Mouse (Mus musculus): ENCODE data around the gene Sdc4. TPM values are rescaled to one million over a fixed set of nuclear protein-coding genes. Genes with fewer than 3 reads are reported as not detected.

Sdc4 gene
- polyA plus RNA-seq, 2 experiments from 2014 or later, result 69.7 to 93.7 TPM

DNA sequence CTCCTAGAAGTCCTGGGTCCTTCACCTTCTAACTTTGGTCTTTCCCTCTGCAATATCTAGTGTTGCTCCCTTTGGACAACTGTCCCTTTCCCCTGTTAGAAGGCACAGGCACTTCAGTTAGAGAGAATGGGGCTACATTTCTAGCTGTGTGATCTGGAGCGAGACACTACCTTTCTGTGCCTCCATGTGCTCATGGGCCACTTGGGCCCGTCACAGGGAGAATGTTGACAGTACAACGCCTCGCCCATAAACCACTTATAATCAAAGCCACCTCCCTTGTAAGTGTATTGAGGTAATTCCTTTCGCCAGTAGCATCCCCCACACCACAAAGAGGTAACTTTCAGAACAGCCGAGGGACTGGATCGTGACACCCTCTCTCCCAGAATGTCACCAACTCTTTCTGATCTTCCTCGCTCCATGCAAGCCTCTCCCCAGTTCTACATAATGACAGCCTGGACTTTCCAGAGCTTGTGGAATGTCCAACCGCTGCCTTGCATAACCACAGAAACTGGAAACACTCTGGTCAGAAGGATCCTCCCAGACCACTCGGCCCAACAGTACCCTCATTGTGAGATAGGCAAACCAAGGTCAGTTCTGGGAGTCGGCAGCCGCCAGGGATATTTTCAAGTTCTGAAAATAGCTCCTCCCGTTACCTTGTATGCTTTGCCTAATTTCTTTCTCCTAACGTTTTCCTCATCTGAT, 5.8 kb upstream of the Sdc4 start:
- ATAC-seq, result no peak

DNA sequence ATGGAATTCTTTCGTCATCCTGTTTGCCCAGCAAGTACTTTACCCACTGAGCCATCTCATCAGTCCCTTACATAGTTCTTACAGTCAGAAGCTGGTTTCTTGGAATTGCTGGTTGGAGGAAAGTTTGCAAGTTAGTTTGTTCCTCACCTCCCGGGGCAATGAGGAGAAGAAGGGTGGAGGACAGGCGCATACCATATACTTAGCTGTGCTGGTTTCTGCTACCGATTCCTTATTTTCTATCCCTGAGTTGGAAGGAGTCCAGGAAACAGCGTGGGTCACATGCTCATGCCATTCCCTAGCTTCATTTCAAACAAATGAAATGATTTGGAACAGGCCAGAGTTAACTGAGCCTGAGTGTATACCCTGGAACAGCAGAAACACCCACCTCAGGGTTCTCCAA, 5.2 kb upstream of the Sdc4 start:
- ATAC-seq, result no peak

DNA sequence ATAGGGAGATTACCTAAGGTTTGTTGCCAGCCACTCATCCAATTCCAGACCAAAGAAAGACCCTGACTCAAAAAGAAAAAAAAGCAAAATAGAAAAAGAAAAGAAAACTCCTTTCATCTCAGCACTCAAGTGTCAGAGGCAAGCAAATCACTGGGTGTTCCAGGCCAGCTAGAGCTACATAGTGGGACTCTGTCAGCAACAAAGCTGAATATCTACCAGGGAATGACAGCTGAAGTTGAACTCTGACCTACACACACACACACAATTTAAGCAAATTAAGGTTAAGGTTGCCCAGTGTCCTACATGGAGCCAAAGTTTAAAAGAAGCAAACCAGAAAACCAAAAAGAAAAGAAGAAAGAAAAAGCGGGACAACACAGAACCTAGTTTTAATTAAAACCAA, 4.5 kb upstream of the Sdc4 start:
- ATAC-seq, result no peak

DNA sequence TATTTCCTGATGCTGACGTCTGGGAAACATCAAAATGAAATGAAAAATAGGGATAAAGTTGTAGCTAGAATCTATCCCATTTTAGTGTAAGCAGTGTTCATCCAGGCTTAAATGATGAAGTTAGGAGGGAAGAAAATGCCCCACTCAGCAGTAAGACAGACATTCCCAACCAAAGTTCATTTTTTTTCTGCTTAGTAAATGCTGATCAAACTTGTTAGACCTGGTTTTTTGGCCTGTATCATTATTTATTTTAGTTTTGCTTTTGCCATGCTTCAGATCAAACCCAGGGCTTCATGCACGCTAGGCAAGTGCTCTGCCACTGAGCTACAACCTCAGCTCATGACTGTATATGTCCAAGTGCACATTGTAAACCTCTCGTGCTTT, 2.4 kb upstream of the Sdc4 start:
- ATAC-seq, result no peak

DNA sequence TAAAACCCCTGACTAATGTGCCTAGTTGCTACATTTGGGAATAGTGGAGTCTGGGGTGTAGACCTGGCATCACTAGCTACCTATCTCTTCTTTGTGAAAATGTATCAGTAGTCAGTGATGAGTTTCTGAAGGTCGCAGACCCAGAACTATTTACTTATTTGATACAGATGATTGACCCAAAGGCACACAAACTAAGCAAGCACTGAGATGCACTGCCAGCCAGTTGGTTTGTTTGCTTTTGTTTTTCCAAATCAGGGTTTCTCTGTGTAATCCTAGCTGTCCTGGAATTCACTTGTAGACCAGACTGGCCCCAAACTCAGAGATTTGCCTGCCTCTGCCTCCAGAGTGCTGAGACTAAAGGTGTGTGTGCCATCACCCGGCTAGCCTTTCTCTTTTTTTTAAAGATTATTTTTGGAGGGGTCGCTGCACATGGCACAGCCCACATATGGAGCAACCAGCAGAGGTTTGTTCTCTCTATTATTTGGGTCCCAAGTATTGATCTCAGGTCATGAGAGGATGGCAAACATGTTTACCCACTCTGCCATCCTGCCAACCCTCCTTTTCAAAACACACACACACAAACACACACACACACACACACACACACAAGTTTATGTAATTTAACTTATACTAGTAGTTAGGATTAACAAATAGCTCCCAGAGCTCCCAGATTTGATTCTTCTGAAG, 1.9 kb upstream of the Sdc4 start:
- no peak for ATAC-seq

DNA sequence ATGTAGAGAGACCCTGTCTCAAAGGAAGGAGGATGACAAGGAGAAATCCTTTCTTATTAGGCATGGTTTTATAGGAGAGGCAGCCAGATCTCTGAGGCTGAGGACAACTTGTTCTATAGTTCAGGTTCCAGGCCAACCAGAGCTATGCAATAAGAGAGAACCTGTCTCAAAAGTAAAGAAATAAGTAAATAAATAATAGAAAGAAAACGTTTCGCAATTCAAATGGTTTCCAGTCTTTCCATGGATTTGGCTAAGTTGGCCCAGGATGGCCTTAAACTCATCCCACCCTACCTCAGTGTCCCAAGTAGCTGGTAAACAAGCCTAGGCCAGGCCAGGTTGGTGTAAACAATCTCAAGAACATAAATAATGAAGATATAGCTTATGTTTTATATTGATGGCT, 1.0 kb upstream of the Sdc4 start:
- no peak for ATAC-seq

DNA sequence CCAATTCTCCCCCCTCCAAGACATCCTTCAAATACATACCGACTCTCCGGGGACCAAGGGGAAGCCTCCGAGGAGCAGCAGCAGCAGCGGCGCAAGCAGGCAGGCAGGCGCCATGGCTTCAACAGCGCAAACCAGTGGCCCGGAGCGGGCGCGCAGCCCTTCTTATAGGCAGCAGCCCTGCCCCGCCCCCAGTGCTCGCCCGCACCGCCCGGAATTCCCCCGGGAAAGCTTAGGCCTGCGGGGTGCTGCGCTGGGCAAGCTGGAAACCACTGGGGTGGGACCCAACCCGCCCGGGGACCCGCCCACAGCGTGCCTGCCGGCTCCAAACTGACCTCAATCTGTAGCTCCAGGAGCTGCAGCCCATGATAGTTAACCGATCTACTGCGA, 643 bp downstream of the Sdc4 start:
- ATAC-seq, result peak; percentile 52

DNA sequence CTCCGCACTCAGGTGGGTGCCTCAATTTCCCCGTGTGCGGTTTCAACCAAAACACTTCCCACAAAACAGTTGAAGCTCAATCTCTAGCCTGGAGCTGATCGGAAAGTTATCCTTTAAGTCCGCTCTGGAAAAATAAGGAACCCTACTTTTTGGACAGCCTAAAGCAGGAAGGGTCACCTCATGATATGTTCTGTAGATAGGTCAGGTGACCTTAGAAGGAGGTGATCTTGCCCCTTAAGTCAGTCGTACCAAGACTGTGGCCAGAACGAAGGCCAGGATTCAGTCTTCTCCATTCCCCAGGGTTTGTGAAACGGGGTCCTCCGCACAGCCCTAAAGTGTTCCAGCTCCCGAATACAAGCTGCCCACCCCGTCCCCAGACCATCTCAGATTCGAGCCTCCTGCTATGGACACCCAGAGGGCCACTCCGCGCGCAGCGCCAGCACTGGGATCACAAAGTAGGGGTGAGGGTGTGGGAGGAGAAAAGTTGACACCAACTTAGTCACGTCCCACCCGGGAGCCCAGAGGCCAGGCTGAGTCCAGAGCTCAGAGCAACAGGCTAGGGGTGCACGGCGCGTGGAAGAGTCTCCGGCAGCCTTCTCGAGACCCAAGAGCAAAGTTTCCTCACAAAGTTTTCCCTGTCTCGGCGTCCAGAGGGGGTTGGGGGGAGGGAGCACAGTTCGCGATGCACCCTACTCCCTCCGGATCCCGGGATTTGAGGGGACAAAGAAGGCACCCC, 1.2 kb downstream of the Sdc4 start:
- no peak for ATAC-seq

DNA sequence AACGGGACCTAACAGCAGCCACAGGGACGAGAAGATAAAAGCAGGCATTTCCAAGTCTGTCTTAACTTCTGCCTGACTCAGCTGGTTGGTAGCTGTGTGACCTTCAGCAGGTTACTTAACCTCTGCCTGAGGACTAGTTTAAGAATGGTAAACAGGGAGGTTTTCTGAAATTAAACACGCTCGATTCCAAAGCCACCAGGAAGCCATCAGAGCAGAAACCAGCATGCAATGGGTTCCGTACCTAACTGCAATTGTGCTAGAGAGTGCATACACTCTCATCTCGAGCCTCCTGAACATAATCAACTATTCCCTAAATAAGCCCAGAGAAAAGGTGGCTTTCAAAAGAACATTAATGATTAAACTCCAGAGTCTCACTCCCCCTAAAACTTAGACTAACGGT, 2.0 kb downstream of the Sdc4 start:
- peak; percentile 22 for ATAC-seq

DNA sequence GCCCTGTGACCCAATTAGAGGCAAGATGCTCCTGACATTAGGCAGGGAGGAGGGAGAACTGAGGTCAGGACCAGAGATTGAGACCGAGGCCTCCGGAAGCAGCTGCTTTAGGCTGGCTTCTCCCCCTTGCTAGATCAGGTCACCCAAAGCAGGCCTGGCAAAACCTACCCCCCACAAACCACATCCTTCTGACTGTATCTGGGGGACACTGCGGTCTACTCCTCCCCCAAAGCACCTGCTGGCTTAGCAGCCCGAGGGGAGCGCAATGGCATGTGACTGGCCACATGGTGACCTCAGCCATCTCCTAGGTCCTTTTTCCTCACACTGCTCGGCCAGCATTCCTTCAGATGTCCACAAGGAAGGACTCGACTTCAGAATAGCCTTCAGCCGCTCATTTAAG, 2.5 kb downstream of the Sdc4 start:
- peak; percentile 91 for ATAC-seq

DNA sequence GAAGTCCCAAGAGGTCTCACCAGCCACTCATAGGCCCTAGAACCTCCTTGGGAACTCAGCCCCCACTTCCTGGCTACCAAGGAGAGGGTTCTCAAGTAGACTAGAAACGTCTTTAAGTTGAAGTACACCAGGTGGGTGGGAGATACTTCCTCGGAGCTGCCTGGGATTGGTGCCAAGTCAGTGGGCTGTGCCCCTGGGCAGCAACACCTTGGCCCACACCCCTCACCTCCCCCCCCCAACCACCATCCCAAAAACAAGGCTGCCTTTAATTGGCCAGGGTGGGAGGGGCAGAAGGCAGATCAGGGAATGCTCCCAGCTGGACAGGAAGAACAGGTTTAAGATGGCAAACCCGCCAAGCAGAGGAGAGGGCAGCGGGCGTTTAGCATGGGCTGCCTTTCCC, 3.4 kb downstream of the Sdc4 start:
- no peak for ATAC-seq

DNA sequence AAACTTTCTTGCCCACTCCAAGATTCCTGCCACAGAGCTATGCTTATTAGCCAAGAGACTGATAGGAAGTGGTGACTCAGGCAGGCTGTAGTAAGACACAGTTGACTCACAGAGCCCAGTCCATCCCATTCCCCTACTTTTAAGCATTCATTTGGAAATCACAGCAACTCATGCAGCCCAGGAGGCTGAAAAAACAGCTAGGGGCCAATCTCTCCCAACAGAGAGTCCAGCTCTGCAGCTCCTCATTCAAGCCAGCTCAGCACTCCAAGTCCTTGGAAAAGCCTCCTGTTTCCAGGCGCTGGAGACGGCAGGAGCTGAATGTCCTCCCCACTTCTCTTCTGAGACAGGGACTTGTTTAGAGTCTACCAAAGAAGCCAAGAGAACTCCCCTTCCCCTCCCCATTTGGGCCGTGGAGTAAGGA, 4.7 kb downstream of the Sdc4 start:
- ATAC-seq, result no peak

DNA sequence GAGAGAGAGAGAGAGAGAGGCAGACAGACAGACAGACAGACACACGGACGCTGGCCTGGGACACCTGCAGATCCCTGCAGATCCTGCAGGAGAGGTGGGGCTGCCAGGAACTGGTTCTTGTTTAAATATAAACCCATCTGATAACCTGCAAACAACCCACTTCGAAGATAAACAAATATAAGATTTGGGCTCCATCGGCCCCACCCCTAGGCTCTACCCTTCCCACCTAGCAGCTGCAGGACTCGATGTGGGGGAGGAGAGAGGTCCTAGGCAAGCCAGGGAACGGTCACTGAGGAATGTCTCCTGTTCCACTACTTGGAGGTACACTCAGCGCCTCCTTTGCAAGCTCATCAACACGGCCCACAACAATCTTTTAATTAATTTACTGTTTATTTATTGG, 5.4 kb downstream of the Sdc4 start:
- no peak for ATAC-seq

DNA sequence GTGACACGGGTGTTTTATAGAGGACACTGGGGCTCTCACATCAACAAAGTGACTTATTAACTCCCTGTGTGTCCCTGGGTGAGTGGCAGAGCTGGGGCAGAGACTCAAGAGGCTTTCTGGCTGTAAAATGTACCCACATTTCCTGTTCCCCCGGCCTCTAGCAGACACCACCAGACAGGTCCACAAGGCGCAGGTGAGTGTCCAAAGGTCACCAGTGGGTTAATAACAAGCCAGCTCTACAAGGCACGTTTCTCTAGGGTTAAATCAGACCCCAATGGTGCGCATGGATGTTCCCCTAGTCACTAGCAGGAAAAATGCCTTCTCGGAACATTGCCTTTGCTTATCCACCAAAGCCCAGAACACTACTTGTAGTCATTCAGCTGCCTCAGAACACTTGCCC, 6.0 kb downstream of the Sdc4 start:
- ATAC-seq, result no peak

DNA sequence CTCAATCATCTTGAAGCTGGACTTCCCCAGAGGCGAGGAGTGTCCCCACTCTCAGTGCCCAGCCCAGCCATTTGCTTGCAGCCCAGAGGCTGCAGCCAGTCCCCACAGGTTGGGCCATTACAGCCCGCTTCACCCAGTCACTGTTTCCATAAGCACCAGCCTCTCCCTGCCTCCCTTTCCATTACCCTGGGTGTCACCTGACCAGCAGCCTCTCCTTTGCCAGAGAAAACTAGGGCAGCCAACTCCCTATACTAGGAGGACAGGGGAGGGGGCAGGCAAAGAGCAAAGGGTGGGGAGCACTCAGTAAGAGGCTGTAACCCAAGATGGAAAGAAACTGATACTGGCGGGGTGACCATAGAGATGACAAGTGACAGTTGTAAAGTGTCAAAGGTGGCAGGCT, 6.7 kb downstream of the Sdc4 start:
- ATAC-seq, result no peak

DNA sequence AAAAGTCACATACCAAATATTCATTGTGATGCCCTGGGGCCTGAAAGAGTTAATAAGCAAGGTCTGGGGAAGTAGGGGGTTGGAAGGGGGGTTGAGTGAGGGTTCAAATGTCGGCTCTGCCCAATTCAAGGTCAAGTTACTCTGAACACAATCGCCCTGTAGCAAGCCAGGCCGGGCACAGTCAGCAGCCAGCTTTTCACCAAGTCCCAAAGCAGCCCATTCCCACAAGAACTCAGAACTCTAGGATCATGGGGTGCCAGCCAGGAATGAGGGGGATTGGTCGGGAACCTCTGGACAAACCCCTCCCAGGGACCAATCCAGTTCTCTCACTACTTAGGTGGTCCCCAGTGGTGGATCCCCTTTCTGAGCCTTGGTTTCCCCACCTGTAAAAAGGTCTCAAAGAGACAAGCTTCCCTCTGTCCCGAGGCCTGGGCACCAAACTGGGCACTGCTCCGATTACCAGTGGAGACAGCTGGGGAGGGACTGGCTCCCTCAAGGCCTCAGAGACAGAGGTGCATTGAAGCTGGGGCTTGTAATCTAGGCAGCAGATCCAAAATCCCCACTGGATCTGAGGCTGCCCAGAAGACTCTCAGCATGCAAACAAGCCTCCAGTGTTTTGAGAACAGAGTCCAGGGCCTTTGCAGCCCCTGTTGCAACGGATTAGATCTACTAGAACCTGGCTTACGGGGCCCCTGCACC, 7.3 kb downstream of the Sdc4 start:
- ATAC-seq, result no peak

DNA sequence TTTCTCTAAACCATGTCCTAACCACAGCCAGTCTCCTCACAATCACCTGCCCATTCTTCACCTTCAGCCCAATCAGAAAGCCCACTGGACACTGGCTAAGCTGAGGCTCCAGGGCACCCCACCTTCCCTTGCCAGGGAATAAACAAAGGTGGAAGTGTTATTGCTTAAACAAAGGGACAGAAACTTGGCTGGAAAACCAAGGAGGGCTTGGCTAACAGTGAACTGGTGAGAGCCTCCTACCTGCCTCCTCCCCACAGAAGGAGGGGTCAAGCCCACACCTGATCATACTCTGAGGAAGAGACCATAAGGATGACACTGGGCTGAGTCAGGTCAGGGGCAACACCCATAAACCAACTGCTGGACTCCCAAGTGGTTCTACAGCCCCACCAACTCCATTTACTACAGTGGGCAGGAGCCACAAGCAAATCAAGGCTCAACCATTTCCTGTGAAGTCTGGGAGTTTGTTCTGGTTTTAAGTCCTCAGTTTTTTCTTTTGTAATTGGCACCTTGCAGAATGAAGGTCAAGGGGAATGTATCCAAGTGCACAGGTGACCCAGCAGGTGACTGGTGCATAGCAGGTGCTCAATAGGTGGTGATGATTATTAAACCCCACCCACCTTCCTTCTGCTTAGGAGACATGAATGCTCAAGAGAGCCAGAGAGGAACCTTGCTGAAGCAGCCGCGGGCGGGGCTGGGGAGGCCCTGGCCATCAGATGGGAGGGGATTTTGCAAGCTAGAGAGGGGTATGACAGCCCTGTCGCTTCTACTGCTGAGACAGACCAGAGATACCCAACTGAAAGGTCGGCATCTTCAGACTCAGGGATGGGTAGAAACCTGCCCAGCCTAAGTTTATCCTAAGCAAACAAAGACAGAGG, 8.2 kb downstream of the Sdc4 start:
- no peak for ATAC-seq

DNA sequence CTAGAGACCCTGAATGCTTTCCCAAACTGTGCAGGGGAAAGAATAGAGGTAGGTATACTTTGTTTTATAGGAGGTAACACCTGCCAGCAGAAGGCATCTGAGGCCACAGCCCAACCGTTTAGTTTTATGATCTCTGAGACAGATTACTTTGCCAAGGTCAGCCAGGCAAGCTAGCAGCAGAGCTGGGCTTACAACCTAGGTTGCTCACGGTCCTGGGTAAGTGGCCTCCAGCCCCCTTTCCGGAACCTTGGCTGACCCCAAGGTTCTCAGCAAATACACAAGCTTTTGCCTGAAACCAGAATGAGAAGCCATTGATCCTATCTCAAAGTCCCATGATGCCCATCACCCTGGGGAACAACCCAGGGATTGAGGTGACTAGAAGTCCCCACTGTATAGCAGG, 9.0 kb downstream of the Sdc4 start:
- no peak for ATAC-seq

DNA sequence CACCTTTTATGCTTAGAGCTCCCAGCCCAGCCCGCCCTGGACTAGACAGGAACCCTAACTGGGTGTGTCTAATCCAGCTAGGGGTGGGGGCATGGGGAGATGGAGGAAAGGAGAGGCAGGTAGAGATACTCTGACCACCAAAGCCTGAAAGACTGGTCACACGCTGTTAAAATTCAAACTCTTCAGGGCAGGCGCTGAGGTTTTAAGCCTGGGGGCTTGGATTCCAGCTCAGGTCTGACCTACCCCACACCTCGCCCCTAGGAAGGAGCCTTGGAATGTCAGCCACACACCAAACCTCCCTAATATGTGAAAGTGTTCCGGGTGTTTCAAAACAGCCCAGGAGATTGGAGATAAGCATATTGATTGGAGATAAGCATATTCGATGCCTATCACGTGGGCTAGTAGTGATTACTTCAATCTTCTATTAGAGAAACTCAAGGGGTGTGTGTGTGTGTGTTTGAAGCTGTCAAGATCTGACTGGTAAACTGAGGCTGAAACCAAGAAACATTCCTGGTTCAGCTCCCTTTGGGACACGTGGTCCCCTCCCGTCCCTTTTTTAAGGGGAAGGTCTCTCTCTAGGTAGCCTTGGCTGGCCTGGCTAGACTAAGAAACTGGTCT, 10.3 kb downstream of the Sdc4 start:
- no peak for ATAC-seq

DNA sequence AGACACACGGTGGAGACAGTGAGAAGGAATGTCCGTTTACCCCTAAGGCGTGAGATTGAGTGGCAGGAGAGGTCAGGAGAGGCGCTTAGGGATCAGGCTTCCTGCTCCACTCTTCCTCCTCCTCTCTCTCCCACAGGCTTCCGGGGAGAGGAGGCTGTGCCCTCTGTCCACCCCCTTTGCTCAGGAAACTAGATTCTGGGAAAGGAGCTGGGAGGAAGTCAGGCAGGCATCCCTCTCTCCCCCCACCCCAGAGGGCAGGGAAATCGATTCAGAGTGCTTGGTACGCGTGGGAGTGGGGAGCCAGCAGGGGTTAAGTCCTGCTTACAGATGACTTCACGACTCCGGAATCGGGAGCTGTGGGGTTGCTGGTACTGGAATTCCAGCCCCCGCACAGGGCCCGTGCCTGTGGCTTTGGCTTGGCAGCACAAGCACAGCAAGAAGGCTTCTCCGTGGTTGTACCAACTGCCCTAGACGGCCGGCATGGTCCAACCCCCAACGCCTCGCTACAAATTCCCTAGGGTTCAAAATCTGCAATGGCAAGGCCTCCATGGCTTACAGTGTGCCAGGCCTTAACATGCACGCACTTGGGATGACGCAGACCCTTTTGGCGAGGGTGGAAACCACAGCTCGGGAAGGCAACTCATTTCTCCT, 11.0 kb downstream of the Sdc4 start:
- no peak for ATAC-seq
